Mouse (Mus musculus): ENCODE data around the gene Rhoh.

Rhoh gene

DNA sequence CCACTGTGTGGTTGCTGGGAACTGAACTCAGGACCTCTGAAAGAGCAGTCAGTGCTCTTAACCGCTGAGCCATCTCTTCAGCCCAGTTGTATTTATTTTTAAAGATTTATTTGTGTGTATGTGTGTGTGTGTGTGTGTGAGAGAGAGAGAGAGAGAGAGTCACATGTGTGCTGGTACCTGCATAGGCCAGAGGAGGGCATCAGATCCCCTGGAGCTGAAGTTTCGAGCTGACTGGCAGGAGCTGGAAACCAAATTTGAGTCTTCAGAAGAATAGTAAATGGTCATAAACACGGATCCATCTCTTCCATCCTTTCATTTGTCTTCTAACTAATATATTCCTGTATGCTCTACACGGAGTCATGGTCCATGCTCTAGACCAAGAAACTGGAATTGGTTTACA, 72.2 kb downstream of the Rhoh start:
- DNase-seq (ENCODE audit: low read depth): no peak

DNA sequence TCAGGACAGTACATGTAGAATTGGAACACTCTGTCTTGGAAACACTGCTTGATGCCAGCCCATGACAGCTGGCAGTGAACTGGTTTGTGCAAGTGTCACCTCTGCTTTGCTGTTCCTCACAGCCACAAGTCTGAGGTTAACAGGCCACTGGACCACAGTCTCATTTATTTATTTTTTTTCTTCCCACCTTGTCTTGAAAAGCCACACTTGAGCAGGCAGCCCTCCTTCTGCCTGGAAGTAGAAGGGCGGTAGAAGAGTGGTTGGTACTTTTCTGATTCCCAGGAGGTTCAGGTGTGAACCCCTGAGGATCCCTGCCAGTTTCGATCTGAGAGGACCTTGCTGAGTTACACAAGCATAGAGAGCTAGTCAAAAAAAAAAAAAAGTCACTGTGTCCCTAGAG, 72.8 kb downstream of the Rhoh start:
- no peak for DNase-seq (ENCODE audit: low read depth)

DNA sequence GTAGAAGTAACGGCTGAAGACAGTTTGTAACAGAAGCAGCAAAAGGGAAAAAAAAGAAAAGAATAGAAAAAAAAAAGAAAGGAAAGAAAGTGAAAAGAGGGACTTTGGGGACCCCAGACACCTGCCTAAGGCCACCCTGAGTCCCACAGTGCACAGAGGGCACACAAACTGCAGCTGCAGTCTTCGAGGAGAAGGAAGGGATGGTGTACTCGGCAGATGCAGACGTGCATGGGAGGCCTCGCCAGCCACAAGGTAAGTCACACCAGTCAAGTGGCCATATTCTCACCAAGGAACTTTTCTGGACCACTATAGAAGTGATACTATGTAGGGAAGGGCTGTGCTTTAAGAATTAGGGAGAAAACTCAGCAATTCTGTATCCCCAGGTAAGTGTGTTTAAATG, 73.8 kb downstream of the Rhoh start, which contains the start of gene Chrna9:
TSS of gene Chrna9 (plus strand) at position 139 of the 400 bp plus-strand sequence.
- no peak for DNase-seq (ENCODE audit: low read depth)

DNA sequence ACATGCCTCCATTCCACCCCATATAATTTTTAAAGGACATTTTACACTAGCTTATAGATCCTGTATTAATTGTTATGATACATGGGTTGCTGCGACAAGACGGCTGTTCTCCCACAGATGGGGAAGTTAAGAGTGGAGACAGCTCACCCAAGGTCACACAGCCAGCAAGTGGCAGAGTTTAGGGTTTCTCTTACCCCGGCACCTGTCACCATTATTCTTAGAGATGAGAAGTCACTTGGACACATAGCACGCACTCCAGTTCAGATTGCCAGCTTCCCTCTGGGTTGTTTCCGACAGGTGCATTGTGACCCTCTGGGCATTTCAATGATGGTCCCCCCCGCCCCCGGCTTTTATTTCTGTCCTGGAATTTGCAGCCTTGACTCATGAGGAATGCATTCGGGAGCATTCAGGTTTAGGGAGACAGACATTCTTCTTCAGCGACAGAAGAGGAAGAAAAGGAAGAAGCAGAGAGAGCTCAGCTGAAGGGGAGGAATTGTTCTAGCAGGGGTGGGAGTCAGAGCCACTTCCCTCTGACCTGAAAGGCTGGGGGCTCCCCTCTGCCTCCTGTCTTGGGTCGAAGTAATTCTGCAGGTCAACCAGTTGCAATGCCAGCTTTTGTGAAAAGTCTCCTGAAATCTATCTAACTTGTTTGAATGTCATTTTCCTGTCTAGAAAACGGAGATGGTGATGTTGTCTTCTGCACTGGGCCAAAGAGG, 76.2 kb downstream of the Rhoh start:
- DNase-seq (ENCODE audit: low read depth): no peak

DNA sequence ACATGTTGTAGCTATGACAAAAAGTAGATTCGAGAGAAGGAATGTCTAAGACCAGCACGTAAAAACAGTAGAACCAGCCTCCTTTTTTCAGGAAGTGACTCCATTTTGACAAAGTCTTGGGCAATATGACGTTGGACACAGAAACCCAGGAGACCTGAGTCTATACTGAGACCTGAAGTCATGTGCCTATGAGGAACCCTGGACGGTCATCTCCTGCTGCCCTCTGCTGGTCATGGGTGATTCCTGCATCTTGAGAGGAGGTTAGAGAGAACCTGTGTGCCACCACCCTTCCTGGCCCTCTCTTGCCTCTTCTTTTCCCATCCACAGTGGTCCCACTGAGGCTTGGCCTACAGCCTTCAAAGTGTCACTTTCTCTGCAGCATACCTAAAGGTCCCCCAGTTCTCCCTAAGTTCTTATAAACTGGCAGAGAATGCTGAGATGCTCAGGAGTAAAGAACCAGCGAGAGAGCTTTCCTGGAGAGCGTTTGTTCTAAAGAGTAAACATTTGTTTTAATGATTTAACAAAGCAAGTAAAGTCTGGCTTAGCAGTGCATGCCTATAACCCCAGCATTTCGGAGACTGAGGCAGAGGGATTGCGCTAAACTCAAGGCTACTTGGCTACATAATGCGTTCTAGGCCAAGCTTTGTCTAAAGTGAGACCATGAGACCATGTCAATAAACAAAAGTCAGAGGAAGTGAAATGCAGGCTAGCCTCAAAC, 77.1 kb downstream of the Rhoh start:
- peak; percentile 90 for DNase-seq (ENCODE audit: low read depth)

DNA sequence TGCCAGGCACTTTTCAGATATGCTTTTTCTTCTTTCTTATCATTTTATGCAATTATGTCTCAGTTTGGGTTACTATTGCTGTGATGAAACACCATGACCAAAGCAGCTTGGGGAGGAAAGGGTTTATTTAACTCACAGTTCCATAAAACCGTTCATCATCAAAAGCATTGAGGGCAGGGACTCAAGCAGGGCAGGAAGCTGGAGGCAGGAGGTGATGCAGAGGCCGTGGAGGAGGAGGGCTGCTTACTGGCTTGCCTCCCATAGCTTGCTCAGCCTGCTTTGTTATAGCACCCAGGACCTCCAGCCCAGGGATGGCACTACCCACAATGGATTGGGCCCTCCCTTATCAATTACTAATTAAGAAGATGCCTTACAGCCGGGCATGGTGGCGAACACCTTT, 80.1 kb downstream of the Rhoh start:
- no peak for DNase-seq (ENCODE audit: low read depth)
